Mouse (Mus musculus): ENCODE measurements around the gene Rpl28. TPM values are rescaled to one million over a fixed set of nuclear protein-coding genes. Genes with fewer than 3 reads are reported as not detected.

The Rpl28 gene
- total RNA-seq (2014; rRNA removed) (145 and 147 TPM in 2 replicates), polyA plus RNA-seq (2015; fragmentation: Nextera tagmentation; extraction: Ambion mirVana) (304 and 315 TPM in 2 replicates)

DNA sequence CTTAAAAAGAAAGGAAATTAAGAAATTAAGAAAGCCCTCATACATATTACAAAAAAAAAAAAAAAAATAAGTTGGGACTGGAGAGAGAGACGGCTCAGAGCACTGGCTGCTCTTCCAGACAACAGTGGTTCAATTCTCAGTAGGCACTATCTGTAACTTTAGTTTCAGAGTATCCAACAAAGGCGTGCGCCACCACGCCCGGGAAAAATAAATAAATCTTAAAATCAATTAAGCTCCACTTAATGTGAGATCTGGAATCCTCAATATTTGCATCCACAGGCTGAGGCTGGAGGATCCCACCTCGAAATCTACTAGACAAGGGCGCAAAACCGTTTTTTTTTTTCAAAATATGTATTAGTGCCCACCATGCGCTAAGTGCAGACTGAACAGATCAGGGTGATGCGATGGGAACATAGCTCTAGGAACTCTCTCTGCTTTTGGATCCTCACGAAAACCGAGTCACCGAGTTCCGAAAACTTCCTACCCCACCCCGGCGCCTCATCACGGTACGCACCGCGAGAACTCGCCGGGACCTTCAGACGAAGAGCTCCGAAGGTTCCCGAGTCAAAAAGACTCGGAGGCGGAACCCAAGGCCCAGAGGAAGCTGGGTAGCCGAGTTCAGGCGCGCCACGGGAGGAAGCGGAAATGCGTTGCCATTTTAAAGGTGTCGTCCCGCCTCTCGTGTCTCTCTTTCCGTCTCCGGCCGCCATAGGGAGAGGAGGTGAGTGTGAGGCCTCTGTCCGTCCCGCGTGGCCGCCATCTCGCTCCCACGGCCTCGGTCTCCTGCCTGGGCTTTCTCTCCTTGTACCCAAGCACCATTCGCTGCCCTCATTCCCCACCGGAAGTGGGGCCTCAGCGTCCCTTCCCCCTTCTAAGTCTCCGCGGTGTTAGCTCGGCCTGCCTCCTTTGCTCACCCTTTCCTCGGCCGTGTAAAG, at the start of gene Rpl28:
Gene Rpl28, plus strand, starts transcription at position 597 of the 935 bp plus-strand sequence.
- Histone ChIP-seq H3K4me3 (ENCODE audit: low read length) (peak within 1 kb of the TSS; percentile 84), H3K27me3 (ENCODE audit: insufficient read depth, low read length) (no peaks in the 10 kb centered on the region), H3K27ac (peak within 1 kb of the TSS; percentile 92), H3K36me3 (ENCODE audit: insufficient read depth, low read length) (peaks cover 25% of the 10 kb centered on the region), H3K4me2 (ENCODE audit: low read depth, low read length) (peak within 1 kb of the TSS; percentile 77), H3K9me3 (ENCODE audit: low read length) (no peaks in the 10 kb centered on the region), H3K4me1 (ENCODE audit: insufficient read depth, low read length) (peaks cover 3% of the 10 kb centered on the region; the same call in 1 of the 2 replicates), H3K9ac (replicated peaks; ENCODE audit: low read length) (peak within 1 kb of the TSS; percentile 92)
- DNase-seq (ENCODE audit: low spot score): peak; percentile 99
- ATAC-seq: peak; percentile 93
- 2% methylated on average over 54 of the region's 54 CpGs for WGBS
- TF ChIP-seq CTCF (IDR thresholded peaks at IDR 0.05; ENCODE audit: low read depth): no peak

GRCm38 (mm10) chr7:4743354-4743753, 49.3 kb upstream of the Rpl28 start:
- ATAC-seq: no peak
- Histone ChIP-seq H3K4me3 (ENCODE audit: low read length) (no peak overlapping the region), H3K9me3 (ENCODE audit: low read length) (no peaks in the 10 kb centered on the region), H3K27ac (no peak overlapping the region), H3K9ac (replicated peaks; ENCODE audit: low read length) (no peak overlapping the region), H3K27me3 (ENCODE audit: insufficient read depth, low read length) (no peaks in the 10 kb centered on the region), H3K36me3 (ENCODE audit: insufficient read depth, low read length) (no peaks in the 10 kb centered on the region), H3K4me1 (ENCODE audit: insufficient read depth, low read length) (peaks cover 22% of the 10 kb centered on the region), H3K4me2 (ENCODE audit: low read depth, low read length) (no peak overlapping the region)
- whole genome bisulfite sequencing: 72% methylated on average over 2 of the region's 2 CpGs
- TF ChIP-seq CTCF (IDR thresholded peaks at IDR 0.05; ENCODE audit: low read depth): no peak
- DNase-seq (ENCODE audit: low spot score): no peak

DNA sequence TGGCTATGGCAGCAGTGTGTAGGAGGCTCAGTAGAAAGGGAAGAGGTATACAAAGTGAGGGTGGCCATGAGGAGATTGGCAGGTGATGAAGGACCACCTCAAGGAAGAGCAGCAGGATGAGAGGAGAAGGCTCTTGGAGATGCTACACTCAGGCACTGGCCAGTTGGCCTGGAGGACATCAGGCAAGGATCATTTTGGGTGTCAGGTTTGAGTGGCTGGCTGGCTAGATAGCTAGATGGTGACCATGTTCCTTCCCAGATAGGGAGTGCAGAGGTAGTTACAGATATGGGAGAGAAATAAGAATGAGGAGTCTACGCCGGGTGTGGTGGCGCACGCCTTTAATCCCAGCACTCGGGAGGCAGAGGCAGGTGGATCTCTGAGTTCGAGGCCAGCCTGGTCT, 47.8 kb upstream of the Rpl28 start:
- H3K9me3 ChIP-seq (ENCODE audit: low read length): no peaks in the 10 kb centered on the region
- 98% methylated on average over 6 of the region's 6 CpGs for WGBS
- no peak overlapping the region for H3K9ac ChIP-seq (replicated peaks; ENCODE audit: low read length)
- TF ChIP-seq CTCF (IDR thresholded peaks at IDR 0.05; ENCODE audit: low read depth): no peak
- peaks cover 15% of the 10 kb centered on the region for H3K4me1 ChIP-seq (ENCODE audit: insufficient read depth, low read length)
- no peaks in the 10 kb centered on the region for H3K36me3 ChIP-seq (ENCODE audit: insufficient read depth, low read length)
- no peaks in the 10 kb centered on the region for H3K27me3 ChIP-seq (ENCODE audit: insufficient read depth, low read length)
- no peak overlapping the region for H3K4me3 ChIP-seq (ENCODE audit: low read length)
- no peak for ATAC-seq
- H3K27ac ChIP-seq: no peak overlapping the region
- H3K4me2 ChIP-seq (ENCODE audit: low read depth, low read length): no peak overlapping the region
- DNase-seq (ENCODE audit: low spot score): no peak

DNA sequence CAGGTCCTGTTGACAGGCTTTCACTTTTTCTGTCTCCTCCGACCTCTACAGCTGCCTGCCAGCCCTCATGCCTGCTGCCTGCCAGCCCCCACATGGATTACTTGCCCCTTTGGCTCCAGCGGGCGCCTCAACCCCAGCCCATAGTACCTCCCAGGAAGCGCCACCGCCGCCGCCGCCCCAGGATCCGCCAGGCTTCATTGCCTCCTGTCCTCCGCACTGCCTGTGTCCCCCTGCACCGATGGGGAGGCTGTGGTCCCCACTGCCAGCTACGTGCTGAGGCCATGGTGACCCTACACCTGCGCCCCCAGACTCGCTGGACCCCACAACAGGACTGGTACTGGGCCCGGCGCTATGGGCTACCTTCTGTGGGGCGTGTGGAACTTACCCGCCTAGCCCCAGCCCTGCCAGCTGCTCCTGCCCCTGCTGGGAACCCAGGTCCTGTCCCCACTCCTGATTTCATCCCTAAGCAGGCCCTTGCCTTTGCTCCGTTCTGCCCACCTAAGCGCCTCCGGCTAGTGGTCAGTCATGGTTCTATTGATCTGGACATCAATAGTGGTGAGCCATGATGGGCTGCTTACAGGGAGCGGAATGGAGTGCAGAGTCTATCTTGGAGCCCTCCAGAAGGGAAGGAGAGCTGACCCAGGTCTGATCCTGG, 46.2 kb upstream of the Rpl28 start:
- Histone ChIP-seq H3K4me2 (ENCODE audit: low read depth, low read length) (no peak overlapping the region), H3K36me3 (ENCODE audit: insufficient read depth, low read length) (no peaks in the 10 kb centered on the region), H3K27me3 (ENCODE audit: insufficient read depth, low read length) (no peaks in the 10 kb centered on the region), H3K9me3 (ENCODE audit: low read length) (no peaks in the 10 kb centered on the region), H3K4me1 (ENCODE audit: insufficient read depth, low read length) (peaks cover 9% of the 10 kb centered on the region), H3K9ac (replicated peaks; ENCODE audit: low read length) (no peak overlapping the region), H3K27ac (no peak overlapping the region), H3K4me3 (ENCODE audit: low read length) (no peak overlapping the region)
- no peak for DNase-seq (ENCODE audit: low spot score)
- WGBS: 81% methylated on average over 22 of the region's 22 CpGs
- no peak for ATAC-seq
- TF ChIP-seq CTCF (IDR thresholded peaks at IDR 0.05; ENCODE audit: low read depth): no peak

DNA sequence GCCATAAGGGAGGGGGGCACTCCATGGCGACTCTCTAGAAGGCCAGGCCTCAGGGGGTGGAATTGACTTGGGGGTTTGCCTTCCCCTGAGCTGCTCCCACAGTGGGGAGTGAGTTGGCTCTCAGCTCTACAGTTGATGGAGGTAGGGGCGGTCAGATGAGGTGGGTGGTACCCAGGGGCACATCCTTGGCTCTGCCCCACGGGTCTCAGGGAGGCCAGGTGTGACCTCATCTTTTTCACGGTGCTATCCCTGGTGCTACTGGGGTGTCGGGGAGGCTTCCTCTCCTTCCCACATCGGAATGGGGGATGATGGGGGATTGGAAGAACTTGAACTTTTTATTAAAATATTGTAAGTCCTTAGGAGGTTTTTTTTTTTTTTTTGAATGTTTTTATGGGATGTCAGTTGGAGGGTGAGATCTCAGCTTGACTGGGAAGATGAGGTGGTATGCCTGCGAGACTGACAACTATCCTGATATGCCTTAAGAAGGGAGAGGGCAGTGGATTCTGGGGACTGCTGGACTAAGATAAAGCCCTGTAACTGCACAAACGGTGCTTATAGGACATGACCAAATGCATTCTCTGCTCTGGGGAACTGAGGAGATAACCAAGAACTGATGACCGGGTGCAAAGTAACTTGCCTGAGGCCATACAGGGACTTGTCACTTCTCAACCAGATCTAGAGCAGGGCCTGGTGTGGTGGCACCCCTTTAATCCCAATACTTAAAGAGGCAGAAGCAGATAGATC, 45.3 kb upstream of the Rpl28 start:
- Histone ChIP-seq H3K36me3 (ENCODE audit: insufficient read depth, low read length) (no peaks in the 10 kb centered on the region), H3K9ac (replicated peaks; ENCODE audit: low read length) (no peak overlapping the region), H3K4me1 (ENCODE audit: insufficient read depth, low read length) (peaks cover 3% of the 10 kb centered on the region), H3K9me3 (ENCODE audit: low read length) (no peaks in the 10 kb centered on the region), H3K27me3 (ENCODE audit: insufficient read depth, low read length) (no peaks in the 10 kb centered on the region), H3K4me2 (ENCODE audit: low read depth, low read length) (no peak overlapping the region), H3K4me3 (ENCODE audit: low read length) (no peak overlapping the region), H3K27ac (no peak overlapping the region)
- 73% methylated on average over 9 of the region's 9 CpGs for WGBS
- no peak for TF ChIP-seq CTCF (IDR thresholded peaks at IDR 0.05; ENCODE audit: low read depth)
- ATAC-seq (no peak), DNase-seq (ENCODE audit: low spot score) (no peak)

GRCm38 (mm10) chr7:4748321-4748720, 44.4 kb upstream of the Rpl28 start:
- no peaks in the 10 kb centered on the region for H3K9me3 ChIP-seq (ENCODE audit: low read length)
- WGBS: 85% methylated on average over 4 of the region's 4 CpGs
- no peak overlapping the region for H3K27ac ChIP-seq
- no peak overlapping the region for H3K4me3 ChIP-seq (ENCODE audit: low read length)
- no peak for TF ChIP-seq CTCF (IDR thresholded peaks at IDR 0.05; ENCODE audit: low read depth)
- ATAC-seq: no peak
- H3K9ac ChIP-seq (replicated peaks; ENCODE audit: low read length): no peak overlapping the region
- no peak for DNase-seq (ENCODE audit: low spot score)
- H3K4me1 ChIP-seq (ENCODE audit: insufficient read depth, low read length): peaks cover 6% of the 10 kb centered on the region
- H3K4me2 ChIP-seq (ENCODE audit: low read depth, low read length): no peak overlapping the region
- H3K36me3 ChIP-seq (ENCODE audit: insufficient read depth, low read length): no peaks in the 10 kb centered on the region
- no peaks in the 10 kb centered on the region for H3K27me3 ChIP-seq (ENCODE audit: insufficient read depth, low read length)

Data from hindbrain, postnatal 0 days (tissue).